Mouse (Mus musculus): Measurements from ENCODE around the gene Lcp2. TPM values are rescaled to one million over a fixed set of nuclear protein-coding genes. Genes with fewer than 3 reads are reported as not detected.
"Not testable (repeated sequence)": the region's sequence is repeated elsewhere in the genome, so short reads cannot be mapped to it uniquely, and the experiment has no call there.

Lcp2 gene
- total RNA-seq, 2 experiments from 2014 or later = 1.7 to 2.9 TPM

DNA sequence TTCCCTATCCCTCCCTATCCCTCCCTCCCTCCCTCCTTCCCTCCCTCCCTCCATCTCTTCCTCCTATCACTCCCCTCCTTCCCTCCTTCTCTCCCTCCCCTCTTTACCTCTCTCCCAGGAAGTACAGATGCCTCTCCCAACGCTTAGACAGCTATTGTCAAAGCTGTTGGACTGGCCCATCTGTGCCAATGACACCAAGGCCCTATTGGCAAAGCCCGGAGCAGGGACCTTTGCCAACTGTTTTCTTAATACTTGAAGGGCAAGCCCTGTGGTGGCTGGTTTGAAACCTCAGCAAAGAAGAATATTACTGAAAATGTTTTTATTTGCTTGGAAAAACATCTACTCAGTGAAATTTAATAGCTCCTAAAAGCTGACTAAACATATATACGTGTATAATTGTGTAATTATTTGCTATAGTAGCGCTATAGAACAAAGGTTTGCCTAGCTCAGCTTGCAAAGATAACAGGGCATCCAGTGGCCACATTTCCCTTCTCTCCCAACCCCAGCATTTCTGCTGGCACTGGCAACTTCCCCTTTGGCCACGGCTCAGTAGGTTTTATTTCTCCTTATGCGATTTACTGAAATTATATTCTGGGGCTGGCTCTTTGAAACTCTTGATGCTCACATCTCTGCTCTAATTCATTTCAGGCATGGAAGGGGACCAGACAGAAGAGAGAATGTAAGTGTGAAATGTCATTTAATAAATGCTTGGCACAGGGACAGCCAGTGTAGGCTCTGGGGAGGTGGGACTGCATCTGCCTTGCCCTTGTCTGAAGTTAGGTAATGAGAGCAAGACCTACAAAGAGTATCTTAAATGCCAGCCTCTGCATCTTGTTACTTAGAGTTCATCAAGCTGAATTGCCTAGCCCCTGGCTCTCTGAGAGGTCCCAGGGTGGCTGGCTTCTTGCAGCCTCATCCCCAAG, 33.1 kb downstream of the Lcp2 start:
- no peak for DNase-seq

GRCm38 (mm10) chr11:34083795-34084194, 37.1 kb downstream of the Lcp2 start:
- no peak for DNase-seq
- intact Hi-C loops (cut with DNase I) = no loop called here

More for the DNA sequence above, 33.1 kb downstream of the Lcp2 start:
- intact Hi-C loops (cut with DNase I) = no loop called here

DNA sequence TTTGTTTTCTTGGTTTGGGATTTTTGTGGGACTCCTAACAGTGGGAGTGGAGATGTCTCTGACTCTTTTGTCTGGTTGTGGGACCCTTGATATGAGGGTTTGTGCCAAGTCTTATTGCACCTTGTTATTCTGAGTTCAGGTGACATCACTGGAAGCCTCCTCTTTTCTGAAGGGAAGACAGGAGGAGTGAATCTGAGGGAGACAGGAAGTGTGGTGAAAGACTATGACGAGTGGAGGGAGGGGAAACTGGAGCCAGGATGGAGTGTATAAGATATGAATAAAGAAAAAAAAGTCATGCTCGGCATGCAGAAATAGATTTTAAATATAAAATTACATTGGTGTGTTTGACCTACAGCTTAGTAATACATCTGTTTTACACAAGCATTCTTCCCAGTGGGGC, 37.9 kb downstream of the Lcp2 start:
- intact Hi-C loops (cut with DNase I) = no loop called here
- DNase-seq = no peak

GRCm38 (mm10) chr11:34086164-34086751, 39.5 kb downstream of the Lcp2 start:
- no peak for DNase-seq
- intact Hi-C loops (cut with DNase I) = no loop called here

GRCm38 (mm10) chr11:34087064-34087463, 40.3 kb downstream of the Lcp2 start:
- intact Hi-C loops (cut with DNase I) = no loop called here
- DNase-seq = no peak

- DNase-seq = no peak
- intact Hi-C loops (cut with DNase I) = no loop called here
Observed at GRCm38 (mm10) chr11:34098422-34098821, 51.7 kb downstream of the Lcp2 start, which contains the start of gene 4930469K13Rik. Gene 4930469K13Rik, minus strand, starts transcription at chr11:34098554.

- intact Hi-C loops (cut with DNase I) = no loop called here
- DNase-seq = no peak
Observed at GRCm38 (mm10) chr11:34101827-34102226, 55.1 kb downstream of the Lcp2 start.

- no peak for DNase-seq
- intact Hi-C loops (cut with DNase I) = no loop called here
Observed at GRCm38 (mm10) chr11:34104919-34105318, 58.2 kb downstream of the Lcp2 start.

GRCm38 (mm10) chr11:34109260-34109659, 62.5 kb downstream of the Lcp2 start:
- DNase-seq = no peak
- intact Hi-C loops (cut with DNase I) = no loop called here

DNA sequence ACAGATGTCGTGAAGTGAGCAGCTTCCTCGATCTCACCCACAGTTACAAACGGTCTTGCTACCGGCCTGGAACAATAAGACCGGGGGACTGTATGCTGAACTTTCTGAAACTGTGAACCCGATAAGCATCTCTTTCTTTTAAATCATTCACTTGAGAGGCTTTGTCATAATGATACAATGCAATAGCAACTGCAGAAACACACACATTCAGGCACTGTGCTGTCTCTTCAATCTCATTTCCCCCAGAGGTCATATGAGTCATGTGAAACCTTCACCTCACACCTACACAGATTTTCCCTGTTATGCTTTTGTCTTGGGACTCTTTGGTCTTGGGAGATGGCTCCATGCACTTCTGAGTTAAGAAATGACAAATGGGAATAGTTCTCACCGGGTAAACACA, 65.2 kb downstream of the Lcp2 start:
- no peak for DNase-seq
- intact Hi-C loops (cut with DNase I) = no loop called here

GRCm38 (mm10) chr11:34112781-34113380, 66.2 kb downstream of the Lcp2 start:
- DNase-seq = no peak
- intact Hi-C loops (cut with DNase I) = no loop called here

DNA sequence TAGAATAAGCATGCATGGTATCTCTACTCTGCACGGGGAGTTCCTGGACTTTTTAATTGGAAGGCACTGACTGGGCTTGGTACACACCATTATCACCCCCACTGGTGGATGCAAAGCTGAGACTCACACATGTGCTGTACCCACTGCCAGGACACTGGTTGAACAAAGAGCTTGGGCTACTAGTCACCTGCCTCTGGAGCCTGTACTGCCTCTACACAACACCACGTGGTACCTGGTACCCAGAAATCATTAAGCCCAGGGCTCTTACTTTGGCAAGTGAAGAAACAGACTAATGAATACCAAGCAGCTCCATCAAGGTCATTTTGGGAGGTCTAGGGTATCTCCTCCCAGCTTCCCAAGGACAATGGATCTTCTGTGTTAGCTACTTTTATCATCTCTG, 67.0 kb downstream of the Lcp2 start:
- intact Hi-C loops (cut with DNase I) = no loop called here
- DNase-seq = no peak

GRCm38 (mm10) chr11:34116572-34117135, 69.9 kb downstream of the Lcp2 start:
- intact Hi-C loops (cut with DNase I) = loop anchor here (5.0 kb wide), 1 partner anchor 104 kb away; no protein-coding TSS in a partner anchor
- DNase-seq = no peak

DNA sequence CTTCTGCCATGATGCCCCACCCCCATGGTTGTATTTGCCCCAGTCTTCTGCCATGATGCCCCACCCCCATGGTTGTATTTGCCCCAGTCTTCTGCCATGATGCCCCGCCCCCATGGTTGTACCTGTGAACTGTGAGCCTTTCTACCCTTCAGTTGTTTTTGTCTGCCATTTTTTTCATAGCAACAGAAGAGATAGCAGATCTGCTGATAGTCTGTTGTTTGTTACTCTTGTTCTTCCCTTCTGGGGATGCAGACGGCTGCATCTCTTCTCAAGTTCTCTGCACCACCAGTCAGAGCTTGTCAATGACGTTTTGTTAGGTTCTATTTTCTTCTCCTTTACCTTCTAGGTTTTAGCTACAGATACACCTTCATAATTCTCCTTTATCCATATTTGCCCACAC, 70.9 kb downstream of the Lcp2 start:
- DNase-seq = no peak
- intact Hi-C loops (cut with DNase I) = loop anchor here (5.0 kb wide), 1 partner anchor 105 kb away; no protein-coding TSS in a partner anchor

- no peak for DNase-seq
- intact Hi-C loops (cut with DNase I) = loop anchor here (5.0 kb wide), 1 partner anchor 106 kb away; no protein-coding TSS in a partner anchor
Observed at GRCm38 (mm10) chr11:34118319-34118718, 71.6 kb downstream of the Lcp2 start.

- peak in 1 of 2 experiments; percentile 17 for DNase-seq
- intact Hi-C loops (cut with DNase I) = no loop called here
Observed at GRCm38 (mm10) chr11:34123147-34123546, 76.4 kb downstream of the Lcp2 start.

DNA sequence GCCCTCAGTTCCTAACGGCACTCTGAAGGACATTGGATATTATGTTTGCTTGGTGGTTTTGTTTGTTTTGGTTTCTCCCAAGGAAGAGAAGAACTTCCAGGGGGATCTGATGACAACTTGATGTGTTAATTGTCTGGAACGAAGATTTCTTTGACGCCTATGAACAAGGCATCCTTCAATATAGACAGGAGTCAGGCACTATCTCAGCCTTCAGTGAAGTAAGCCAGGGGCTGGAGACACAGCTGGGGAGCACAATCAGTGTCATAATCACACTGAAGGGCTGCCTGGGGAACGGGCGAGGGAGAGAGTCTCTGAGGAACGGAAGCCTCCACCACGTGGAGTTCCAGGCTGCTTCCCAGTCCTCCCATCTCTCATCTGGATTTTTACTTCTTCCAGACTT, 78.1 kb downstream of the Lcp2 start:
- DNase-seq = no peak
- intact Hi-C loops (cut with DNase I) = no loop called here

DNA sequence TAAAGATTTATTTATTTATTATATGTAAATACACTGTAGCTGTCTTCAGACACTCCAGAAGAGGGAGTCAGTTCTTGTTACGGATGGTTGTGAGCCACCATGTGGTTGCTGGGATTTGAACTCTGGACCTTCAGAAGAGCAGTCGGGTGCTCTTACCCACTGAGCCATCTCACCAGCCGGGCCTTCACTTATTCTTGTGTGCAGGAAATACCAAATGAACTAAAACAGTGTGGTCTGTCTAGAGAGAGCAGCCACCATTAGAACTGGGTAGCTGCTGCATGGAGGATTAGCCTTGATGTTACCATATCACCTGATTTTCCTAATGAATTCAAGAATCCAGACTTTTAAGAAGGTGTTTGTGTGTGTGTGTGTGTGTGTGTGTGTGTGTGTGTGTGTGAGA, 79.0 kb downstream of the Lcp2 start:
- intact Hi-C loops (cut with DNase I); DNase-seq: not testable (repeated sequence)

DNA sequence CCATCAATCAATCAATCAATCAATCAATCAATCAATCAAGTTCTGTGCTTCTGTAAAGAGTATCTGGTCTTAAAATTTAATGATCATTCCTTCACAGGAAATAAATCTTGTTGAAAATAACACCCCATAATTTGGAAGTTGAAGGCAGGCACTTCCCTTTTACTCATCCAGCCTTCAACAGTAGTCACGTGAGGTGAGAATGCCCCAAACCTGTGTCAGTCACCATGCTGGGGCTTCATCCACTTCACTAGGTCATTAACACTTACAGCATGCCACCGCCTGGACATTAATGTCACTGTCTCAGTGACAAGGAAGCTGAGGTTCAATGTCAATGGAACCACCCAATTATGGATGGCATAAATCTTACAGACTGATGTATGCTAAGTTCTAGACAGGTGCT, 81.7 kb downstream of the Lcp2 start:
- no peak for DNase-seq
- intact Hi-C loops (cut with DNase I) = no loop called here

DNA sequence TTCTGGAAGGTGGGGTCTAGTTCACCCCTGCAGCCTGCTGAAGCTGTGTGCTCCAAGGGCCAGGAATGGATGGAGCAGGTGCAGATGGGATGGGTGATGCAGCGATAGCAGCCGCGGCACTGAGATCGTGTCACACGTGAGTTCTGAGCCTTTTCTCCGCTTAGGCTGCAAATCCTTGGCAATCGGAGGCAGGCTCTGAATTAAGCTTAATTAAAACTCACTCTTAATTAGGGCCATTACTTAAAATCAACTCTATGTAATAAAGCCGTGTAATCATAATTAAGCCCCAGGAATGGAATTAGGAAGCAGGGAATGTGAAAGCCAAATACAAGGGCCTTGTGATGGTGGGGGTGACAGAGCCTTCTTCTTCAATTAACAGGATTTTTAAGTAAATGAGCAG, 92.6 kb downstream of the Lcp2 start:
- intact Hi-C loops (cut with DNase I) = no loop called here
- no peak for DNase-seq
